Mouse (Mus musculus) layer of hippocampus, adult 8-10 months (tissue): ENCODE measurements around the gene Sox18. TPM values are rescaled to one million over a fixed set of nuclear protein-coding genes. Genes with fewer than 3 reads are reported as not detected.

Experiments
- DNase-seq, 2 experiments: peaks; one replicate each; pipeline ENCODE4 v3.0.0; 2022; ENCODE audit warnings: low spot score in 2 of 2
- total RNA-seq, 4 experiments: library from RNA; stranded (reverse); gene quantifications; 2 replicates each; pipeline ENCODE4 v1.2.4; 2022

Gene Sox18
- total RNA-seq, 4 experiments from 2014 or later = 7.6 to 11.3 (median 10.9) TPM

GRCm38 (mm10) chr2:181646626-181647472, 24.6 kb downstream of the Sox18 start:
- no peak for DNase-seq

- DNase-seq = no peak
Observed at GRCm38 (mm10) chr2:181645666-181646065, 25.8 kb downstream of the Sox18 start.

- DNase-seq = no peak
Observed at GRCm38 (mm10) chr2:181644361-181644760, 27.1 kb downstream of the Sox18 start.

GRCm38 (mm10) chr2:181635865-181636264, 35.6 kb downstream of the Sox18 start:
- DNase-seq = no peak

GRCm38 (mm10) chr2:181632624-181633023, 38.8 kb downstream of the Sox18 start:
- peak in 1 of 2 experiments; percentile 35 for DNase-seq

- DNase-seq = no peak
Observed at GRCm38 (mm10) chr2:181628471-181628870, 43.0 kb downstream of the Sox18 start.

GRCm38 (mm10) chr2:181623401-181623800, 48.0 kb downstream of the Sox18 start:
- DNase-seq = peak in 1 of 2 experiments; percentile 26

Other genes starting within 250 kb of the Sox18 start
- 10 to 100 TPM in 1 of 4 experiments, 1 to 10 TPM in 3; 7.9 to 10.4 (median 9.3) TPM for gene Zbtb46, start 212.2 kb downstream of the Sox18 start, total RNA-seq
- not detected for gene Abhd16b, start 178.4 kb downstream of the Sox18 start, total RNA-seq
- gene Tpd52l2, start 174.5 kb downstream of the Sox18 start, total RNA-seq = 10 to 100 TPM; 66.3 to 83.4 (median 80.6) TPM
- 100 to 1,000 TPM; 243 to 289 (median 265) TPM for gene Dnajc5, start 151.2 kb downstream of the Sox18 start, total RNA-seq
- 10 to 100 TPM; 69.9 to 90.4 (median 73.4) TPM for gene Uckl1, start 86.7 kb downstream of the Sox18 start, total RNA-seq
- 10 to 100 TPM; 59.5 to 63.3 (median 59.8) TPM for gene Prpf6, start 79.8 kb downstream of the Sox18 start, total RNA-seq
- 100 to 1,000 TPM in 1 of 4 experiments, 10 to 100 TPM in 3; 89.3 to 104 (median 93.8) TPM for gene Zfp512b, start 78.8 kb downstream of the Sox18 start, total RNA-seq
- 10 to 100 TPM; 14.1 to 17.8 (median 16.2) TPM for gene Samd10, start 72.4 kb downstream of the Sox18 start, total RNA-seq
- gene Gm29797, start 14.6 kb downstream of the Sox18 start, total RNA-seq = 1 to 10 TPM in 1 of 4 experiments, under 1 TPM in 2, not detected in 1; 0.61 to 1.8 (median 0.87) TPM
- 10 to 100 TPM; 53.6 to 71.8 (median 69.3) TPM for gene Tcea2, start 8.7 kb upstream of the Sox18 start, total RNA-seq
- 10 to 100 TPM; 39.6 to 51.5 (median 42.7) TPM for gene Rgs19, start 22.3 kb upstream of the Sox18 start, total RNA-seq
- not detected for gene Lkaaear1, start 26.8 kb upstream of the Sox18 start, total RNA-seq
- 10 to 100 TPM; 50.4 to 67.7 (median 56.7) TPM for gene Oprl1, start 43.4 kb upstream of the Sox18 start, total RNA-seq
- 10 to 100 TPM; 23.2 to 41.8 (median 27.1) TPM for gene Myt1, start 91.7 kb upstream of the Sox18 start, total RNA-seq
- 100 to 1,000 TPM in 1 of 4 experiments, 10 to 100 TPM in 3; 76.2 to 112 (median 93.0) TPM for gene Pcmtd2, start 166.2 kb upstream of the Sox18 start, total RNA-seq
- 10 to 100 TPM; 24.8 to 32.6 (median 27.3) TPM for gene Polr3k, start 192.7 kb upstream of the Sox18 start, total RNA-seq